Mouse (Mus musculus): ENCODE measurements around the gene Kcp.

Kcp gene

GRCm38 (mm10) chr6:29523301-29524033 is 15.7 kb upstream of the Kcp start:
- no peak for DNase-seq (ENCODE audit: low read depth, low spot score)

GRCm38 (mm10) chr6:29522626-29523300 is 15.0 kb upstream of the Kcp start:
- DNase-seq (ENCODE audit: low read depth, low spot score) = no peak

DNA sequence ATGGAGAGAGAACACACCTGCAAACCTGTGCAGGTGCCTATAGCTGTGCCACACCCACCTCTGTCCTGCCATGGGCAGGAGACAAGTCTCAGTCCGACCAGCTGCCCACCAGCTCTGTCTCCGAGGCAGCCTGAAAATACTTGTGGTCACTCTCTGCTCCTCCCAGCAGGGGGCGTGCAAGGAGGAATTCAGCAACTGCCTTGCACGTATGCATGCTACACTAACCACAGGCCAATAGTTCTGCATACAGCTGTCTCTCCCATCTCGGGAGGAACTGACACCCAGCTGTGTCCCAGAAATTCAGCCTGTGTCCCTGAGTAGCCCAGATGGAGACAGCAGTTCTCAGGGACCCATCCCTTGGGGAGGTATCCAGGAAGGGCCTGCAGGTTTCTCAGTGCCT is 9.4 kb upstream of the Kcp start:
- DNase-seq (ENCODE audit: low read depth, low spot score) = no peak

GRCm38 (mm10) chr6:29513284-29513683 is 5.5 kb upstream of the Kcp start:
- no peak for DNase-seq (ENCODE audit: low read depth, low spot score)

DNA sequence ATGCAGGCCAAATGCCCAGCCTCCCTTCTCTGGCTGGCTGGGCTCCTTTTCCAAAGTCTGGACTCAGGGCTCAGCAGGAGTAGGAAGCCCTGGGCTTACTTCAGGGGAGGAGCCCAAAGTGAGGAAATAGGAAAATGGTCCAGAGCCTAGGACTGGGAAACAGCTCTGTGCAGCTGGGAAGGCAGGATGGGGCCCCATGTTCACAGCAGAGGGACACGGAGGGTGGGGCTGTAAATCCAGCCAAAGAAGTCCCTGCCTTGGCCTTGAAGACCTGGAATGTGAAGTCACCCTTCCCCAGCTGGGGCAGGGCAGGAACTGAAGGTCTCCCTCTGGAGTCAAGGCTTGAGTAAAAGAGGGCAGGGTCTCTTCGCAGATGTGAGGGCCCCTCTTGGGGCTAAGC is 1.3 kb upstream of the Kcp start:
- DNase-seq (ENCODE audit: low read depth, low spot score) = no peak

DNA sequence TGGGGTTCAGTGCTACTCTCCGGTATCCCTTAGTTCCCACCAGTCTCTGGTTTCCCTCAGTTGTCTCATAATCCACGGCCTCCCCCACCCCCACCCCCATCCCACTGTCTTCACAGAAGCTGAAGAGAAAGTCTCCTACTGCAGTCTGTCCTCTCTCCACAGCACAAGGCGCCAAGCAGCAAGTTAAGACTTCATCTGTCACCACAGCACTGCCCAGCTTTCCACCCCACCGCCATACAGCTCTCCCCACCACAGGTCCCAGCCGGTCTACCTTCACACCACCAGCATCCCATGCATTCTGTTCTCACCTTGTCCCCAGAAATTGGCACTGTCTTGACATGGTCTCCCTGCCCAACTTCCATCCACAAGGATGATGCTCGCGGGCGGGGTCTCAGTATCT is 918 bp downstream of the Kcp start:
- DNase-seq (ENCODE audit: low read depth, low spot score) = no peak

GRCm38 (mm10) chr6:29505493-29505892 is 2.3 kb downstream of the Kcp start:
- no peak for DNase-seq (ENCODE audit: low read depth, low spot score)

GRCm38 (mm10) chr6:29501599-29501998 is 6.2 kb downstream of the Kcp start:
- DNase-seq (ENCODE audit: low read depth, low spot score) = no peak

- no peak for DNase-seq (ENCODE audit: low read depth, low spot score)
These were observed 6.9 kb downstream of the Kcp start for GRCm38 (mm10) chr6:29500810-29501209.

DNA sequence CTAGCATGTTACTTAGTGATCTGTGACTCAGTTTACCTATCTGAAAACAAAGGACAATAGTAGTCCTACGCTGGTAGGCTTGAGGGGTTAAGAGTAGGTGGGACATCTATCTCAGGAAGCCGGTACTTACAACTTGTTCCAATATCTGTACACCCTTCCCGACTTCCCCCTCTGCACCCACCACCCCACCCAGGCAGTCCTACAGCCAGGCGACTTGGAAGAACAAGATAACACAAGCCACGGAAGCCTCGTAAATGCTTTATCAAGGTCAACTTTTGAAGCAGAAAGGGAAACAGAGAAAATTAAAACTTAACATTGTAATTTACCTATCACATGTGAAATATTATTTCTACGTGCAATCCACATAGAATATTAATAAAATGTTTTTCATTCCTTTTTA is 7.6 kb downstream of the Kcp start:
- DNase-seq (ENCODE audit: low read depth, low spot score) = no peak

DNA sequence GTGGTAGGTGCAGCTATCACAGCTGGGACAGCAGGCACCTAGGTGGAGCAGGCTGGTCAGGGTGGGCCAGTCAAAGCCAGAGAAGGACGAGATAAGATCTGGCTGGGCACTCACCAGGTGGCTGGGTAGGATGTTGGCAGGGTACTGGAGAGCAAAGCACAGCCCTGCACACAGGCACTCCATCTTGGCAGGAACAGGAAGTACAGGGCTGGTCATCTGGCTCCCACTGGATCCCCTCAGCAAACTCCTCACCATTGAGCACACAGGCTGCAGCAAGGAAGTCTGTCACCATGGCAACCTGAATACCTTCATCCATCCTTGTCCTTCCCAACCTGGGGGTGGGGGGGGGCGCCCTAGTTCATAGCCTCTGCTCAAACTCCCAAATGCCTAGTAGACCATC is 10.0 kb downstream of the Kcp start:
- DNase-seq (ENCODE audit: low read depth, low spot score) = no peak

GRCm38 (mm10) chr6:29496270-29496669 is 11.5 kb downstream of the Kcp start:
- no peak for DNase-seq (ENCODE audit: low read depth, low spot score)

DNA sequence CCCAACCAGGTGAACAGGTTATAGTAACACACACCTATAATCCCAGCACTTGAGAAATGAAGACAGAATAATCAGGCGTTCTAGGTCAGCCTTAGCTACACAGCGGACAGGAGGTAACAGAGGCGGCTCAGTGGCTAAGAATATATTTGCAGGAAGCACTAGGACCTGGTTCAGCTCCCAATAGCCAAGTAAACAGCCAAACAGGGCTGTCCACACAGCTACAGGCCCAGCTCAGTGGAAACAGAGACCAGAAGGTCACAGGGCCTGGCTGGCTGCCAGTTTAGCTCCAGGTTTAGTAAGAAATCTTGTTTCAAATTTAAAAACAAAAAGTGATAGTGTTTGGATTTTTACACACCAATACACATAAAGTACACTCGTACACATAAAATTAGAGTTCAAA is 13.7 kb downstream of the Kcp start:
- DNase-seq (ENCODE audit: low read depth, low spot score) = no peak

DNA sequence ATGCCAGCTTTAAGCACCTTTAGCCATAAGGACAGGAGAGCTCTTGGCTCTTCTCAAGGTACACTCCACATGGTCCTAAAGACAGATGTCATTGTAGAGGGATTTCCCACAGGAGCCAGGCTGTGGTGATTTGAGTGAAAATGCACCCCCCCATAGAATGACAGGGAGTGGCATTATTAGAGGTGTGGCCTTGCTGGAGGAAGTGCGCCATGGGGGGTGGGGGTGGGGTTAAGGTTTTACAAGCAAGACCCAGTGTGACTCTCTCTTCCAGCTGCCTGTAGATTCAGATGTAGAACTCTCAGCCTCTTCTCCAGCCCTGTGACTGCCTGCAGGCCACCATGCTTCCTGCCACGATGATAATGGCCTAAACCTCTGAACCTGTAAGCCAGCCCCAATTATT is 21.8 kb downstream of the Kcp start:
- no peak for DNase-seq (ENCODE audit: low read depth, low spot score)

- DNase-seq (ENCODE audit: low read depth, low spot score) = peak; percentile 73
These were observed 22.8 kb downstream of the Kcp start for GRCm38 (mm10) chr6:29484716-29485559.

- DNase-seq (ENCODE audit: low read depth, low spot score) = no peak
These were observed 25.1 kb downstream of the Kcp start for GRCm38 (mm10) chr6:29482691-29483090.

DNA sequence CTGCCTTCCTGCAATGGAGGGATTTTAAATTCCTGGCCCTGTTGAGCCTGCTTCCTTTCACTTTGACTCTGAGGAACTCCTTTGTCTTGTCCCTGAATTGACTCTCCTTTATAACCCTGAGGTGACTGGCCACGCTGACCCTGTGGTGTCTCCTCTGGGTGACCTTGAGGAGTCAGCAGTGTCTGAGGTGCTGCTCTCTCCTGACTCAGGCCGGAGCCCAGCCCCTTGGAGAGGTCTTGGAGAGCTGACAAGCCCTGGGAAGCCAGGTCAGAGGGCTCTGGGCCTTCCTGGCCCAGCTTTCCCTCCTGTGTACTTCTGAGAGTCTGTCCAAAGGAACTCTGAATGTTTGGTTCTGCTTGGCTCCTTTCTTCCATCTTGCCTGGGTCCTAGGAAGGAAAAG is 33.0 kb downstream of the Kcp start:
- no peak for DNase-seq (ENCODE audit: low read depth, low spot score)

DNA sequence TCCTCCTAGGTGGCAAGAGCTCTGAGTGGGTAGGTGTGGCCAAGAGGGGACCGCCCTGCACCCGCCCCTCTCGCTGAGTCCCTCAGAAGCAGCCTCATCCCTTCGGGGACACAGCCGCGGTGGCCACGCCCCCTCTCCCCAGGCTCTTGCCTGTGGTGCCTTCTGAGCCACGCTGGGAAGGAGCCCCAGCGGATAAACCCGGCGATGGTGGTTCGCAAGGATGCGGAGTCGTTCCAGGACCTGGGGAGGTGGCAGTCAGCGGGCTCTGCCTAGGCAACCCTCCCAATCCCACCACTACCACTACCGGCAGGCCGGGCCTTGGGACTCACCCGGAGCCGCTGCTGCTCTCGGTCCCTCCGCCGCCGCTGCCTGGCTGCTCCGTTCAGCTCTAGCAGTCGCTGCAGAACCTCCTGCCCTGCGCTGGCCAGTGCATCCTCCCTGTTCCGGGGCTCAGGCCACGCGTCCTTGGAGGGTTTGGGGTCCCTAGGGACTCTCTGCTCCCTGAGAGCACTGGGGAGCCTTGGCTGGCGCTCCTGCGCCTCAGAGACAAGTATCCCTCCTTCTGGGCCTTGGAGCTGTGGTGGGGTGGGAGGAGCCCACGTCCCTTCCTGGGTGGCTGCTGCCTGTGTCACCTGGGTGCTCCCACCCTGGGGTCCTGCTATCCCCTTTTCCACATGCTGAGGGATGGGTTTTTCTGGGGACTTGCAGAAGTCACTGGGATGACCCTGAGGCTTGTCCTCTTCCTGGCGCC is 33.6 kb downstream of the Kcp start:
- DNase-seq (ENCODE audit: low read depth, low spot score) = peak; percentile 71

- no peak for DNase-seq (ENCODE audit: low read depth, low spot score)
These were observed 36.6 kb downstream of the Kcp start, which contains the start of gene Atp6v1fnb for GRCm38 (mm10) chr6:29471137-29471536. TSS of gene Atp6v1fnb (plus strand) at chr6:29471437.

- no peak for DNase-seq (ENCODE audit: low read depth, low spot score)
These were observed 38.9 kb downstream of the Kcp start for GRCm38 (mm10) chr6:29468851-29469250.

GRCm38 (mm10) chr6:29467583-29468354 is 40.0 kb downstream of the Kcp start, which contains the start of gene Atp6v1f:
TSS of gene Atp6v1f (plus strand) at chr6:29467718.
- DNase-seq (ENCODE audit: low read depth, low spot score) = peak; percentile 87
